Mouse (Mus musculus): Measurements from ENCODE around the gene Mrps14. TPM values are rescaled to one million over a fixed set of nuclear protein-coding genes. Genes with fewer than 3 reads are reported as not detected.
A peak's percentile ranks its signal among the peaks of the same experiment; 100 is the strongest.

Mrps14 gene
- polyA plus RNA-seq, 1 experiment from 2014 or later = 151 TPM

DNA sequence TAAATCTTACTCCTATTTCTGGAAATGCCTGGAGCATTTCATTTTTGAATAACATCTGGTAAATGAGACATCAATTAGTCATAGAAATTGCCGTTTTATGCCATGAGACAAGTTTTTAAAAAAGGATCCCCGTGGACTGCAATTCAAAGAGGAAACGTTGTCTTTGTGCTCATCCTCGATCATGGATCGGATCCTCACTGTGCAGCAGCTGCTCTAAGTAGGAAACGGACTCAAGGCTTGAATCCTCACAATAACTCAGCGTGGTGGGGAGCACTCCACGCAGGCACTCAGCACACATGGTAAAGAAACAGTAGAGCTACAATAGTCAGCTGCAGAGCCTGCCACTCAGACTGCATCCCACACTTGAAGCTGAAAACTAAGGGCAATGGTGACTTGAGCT is 18.1 kb upstream of the Mrps14 start:
- Histone ChIP-seq H3K9ac (replicated peaks; ENCODE audit: low read length) (no peak overlapping the region), H3K4me1 (ENCODE audit: control insufficient read depth, insufficient read depth, low read length) (0 out of 2 replicates have a peak, but pooled peaks cover 4% of the 10 kb centered on the region), H3K36me3 (ENCODE audit: control insufficient read depth, insufficient read depth, low read length) (no peaks in the 10 kb centered on the region), H3K4me3 (replicated peaks; ENCODE audit: low read depth, low read length) (no peak overlapping the region), H3K27ac (replicated peaks; ENCODE audit: low read depth, low read length) (no peak overlapping the region), H3K4me2 (ENCODE audit: low read length) (no peak overlapping the region), H3K9me3 (ENCODE audit: control insufficient read depth, low read length) (no peaks in the 10 kb centered on the region), H3K27me3 (ENCODE audit: control insufficient read depth, insufficient read depth, low read length) (no peaks in the 10 kb centered on the region)
- no peak for DNase-seq
- 63% methylated on average over 8 of the region's 8 CpGs for WGBS
- ATAC-seq (ENCODE audit: low FRiP score, low TSS enrichment) = no peak

DNA sequence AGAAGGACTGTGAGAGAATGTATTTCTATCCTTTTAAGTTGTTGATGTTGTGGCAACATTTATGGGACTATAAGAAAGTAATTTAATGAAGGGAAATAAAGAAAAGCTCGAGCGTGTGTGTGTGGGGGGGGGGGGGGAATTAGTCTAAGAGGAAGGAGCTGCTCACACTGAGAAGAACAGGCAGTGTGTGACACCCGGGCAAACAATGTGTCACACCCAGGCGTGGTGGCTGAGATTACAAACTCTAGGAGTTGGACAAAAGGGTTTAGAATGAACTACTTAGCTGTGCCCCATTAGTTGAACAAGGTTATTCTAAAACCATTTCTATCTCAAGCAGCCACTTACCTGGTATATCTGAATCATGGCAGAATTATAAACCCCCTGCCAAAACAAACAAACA is 13.8 kb upstream of the Mrps14 start:
- Histone ChIP-seq H3K9ac (replicated peaks; ENCODE audit: low read length) (no peak overlapping the region), H3K36me3 (ENCODE audit: control insufficient read depth, insufficient read depth, low read length) (no peaks in the 10 kb centered on the region), H3K4me2 (ENCODE audit: low read length) (no peak overlapping the region), H3K27ac (replicated peaks; ENCODE audit: low read depth, low read length) (no peak overlapping the region), H3K9me3 (ENCODE audit: control insufficient read depth, low read length) (no peaks in the 10 kb centered on the region), H3K4me3 (replicated peaks; ENCODE audit: low read depth, low read length) (no peak overlapping the region), H3K27me3 (ENCODE audit: control insufficient read depth, insufficient read depth, low read length) (no peaks in the 10 kb centered on the region), H3K4me1 (ENCODE audit: control insufficient read depth, insufficient read depth, low read length) (0 out of 2 replicates have a peak, but pooled peaks cover 4% of the 10 kb centered on the region)
- no peak for ATAC-seq (ENCODE audit: low FRiP score, low TSS enrichment)
- DNase-seq = no peak
- WGBS = 74% methylated on average over 4 of the region's 4 CpGs

DNA sequence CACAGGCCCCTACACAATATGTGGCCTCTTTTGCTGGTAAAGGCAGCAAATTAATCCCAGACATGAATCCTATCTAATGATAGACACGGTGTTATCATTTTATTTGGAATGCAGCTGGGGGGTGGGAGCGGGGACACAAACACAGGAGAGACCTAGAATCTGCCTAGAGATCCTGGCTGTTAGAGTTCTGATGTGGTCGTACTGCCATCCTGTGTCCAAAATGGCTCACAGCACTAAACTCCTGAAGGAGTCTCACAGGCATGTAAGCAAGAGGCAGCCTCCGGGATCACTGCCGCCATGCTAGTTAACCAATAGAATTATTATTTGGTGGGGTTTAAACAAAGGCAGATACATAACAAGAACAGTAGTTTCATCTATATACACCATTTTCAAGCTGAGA is 10.5 kb upstream of the Mrps14 start:
- 0 out of 2 replicates have a peak, but pooled peaks cover 4% of the 10 kb centered on the region for H3K4me1 ChIP-seq (ENCODE audit: control insufficient read depth, insufficient read depth, low read length)
- H3K27me3 ChIP-seq (ENCODE audit: control insufficient read depth, insufficient read depth, low read length) = no peaks in the 10 kb centered on the region
- peak; percentile 86 for DNase-seq
- 15% methylated on average over 5 of the region's 5 CpGs for WGBS
- no peak overlapping the region; the same call in 1 of the 2 replicates for H3K9ac ChIP-seq (replicated peaks; ENCODE audit: low read length)
- no peak overlapping the region for H3K27ac ChIP-seq (replicated peaks; ENCODE audit: low read depth, low read length)
- H3K4me2 ChIP-seq (ENCODE audit: low read length) = no peak overlapping the region; the same call in 1 of the 2 replicates
- peak; percentile 70 for ATAC-seq (ENCODE audit: low FRiP score, low TSS enrichment)
- no peaks in the 10 kb centered on the region for H3K9me3 ChIP-seq (ENCODE audit: control insufficient read depth, low read length)
- H3K4me3 ChIP-seq (replicated peaks; ENCODE audit: low read depth, low read length) = no peak overlapping the region
- no peaks in the 10 kb centered on the region for H3K36me3 ChIP-seq (ENCODE audit: control insufficient read depth, insufficient read depth, low read length)

DNA sequence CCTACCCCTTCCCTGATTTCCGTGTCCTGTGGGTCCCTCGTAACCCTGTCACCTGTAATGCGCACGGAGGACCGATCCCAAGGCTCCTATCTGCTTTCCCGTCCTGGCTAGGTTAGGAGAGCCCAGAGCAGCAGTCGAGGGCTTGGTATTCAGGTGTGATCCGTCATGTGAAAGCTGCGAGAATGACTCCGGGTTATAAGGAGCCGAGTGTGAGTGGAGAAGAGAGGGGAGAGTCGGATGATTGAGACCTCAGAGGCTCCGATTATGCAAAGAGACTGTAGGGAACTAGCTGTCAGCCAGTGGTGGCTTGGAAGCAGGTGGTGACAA is 285 bp downstream of the Mrps14 start:
- WGBS = under 1% methylated on average over 13 of the region's 13 CpGs
- Histone ChIP-seq H3K9me3 (ENCODE audit: control insufficient read depth, low read length) (no peaks in the 10 kb centered on the region), H3K27me3 (ENCODE audit: control insufficient read depth, insufficient read depth, low read length) (no peaks in the 10 kb centered on the region), H3K36me3 (ENCODE audit: control insufficient read depth, insufficient read depth, low read length) (peaks cover 29% of the 10 kb centered on the region), H3K27ac (replicated peaks; ENCODE audit: low read depth, low read length) (peak overlapping the region; percentile 83), H3K4me2 (ENCODE audit: low read length) (peak overlapping the region; percentile 71), H3K4me1 (ENCODE audit: control insufficient read depth, insufficient read depth, low read length) (peaks cover 4% of the 10 kb centered on the region; the same call in 1 of the 2 replicates), H3K4me3 (replicated peaks; ENCODE audit: low read depth, low read length) (peak overlapping the region; percentile 94), H3K9ac (replicated peaks; ENCODE audit: low read length) (peak overlapping the region; percentile 80)
- ATAC-seq (ENCODE audit: low FRiP score, low TSS enrichment) (no peak; the same call in 1 of the 2 replicates), DNase-seq (no peak)

DNA sequence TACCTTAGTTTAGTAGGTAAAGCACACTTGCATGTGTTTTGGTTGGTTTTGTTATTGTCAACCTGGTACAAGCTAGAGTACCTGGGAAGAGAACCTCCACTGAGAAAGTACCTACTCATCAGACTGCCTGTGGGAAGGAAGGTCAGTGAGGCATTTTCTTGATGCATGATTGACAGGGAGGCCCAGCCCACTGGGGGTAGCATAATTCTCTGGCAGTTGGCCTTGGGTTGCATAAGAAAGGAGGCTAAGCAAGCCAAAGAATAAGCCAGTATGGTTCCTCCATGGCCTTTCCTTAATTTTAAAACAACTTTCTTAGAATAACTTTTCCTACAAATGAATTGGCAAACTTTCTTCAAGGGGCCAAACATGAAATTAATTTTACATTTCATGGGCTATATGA is 10.5 kb downstream of the Mrps14 start:
- Histone ChIP-seq H3K36me3 (ENCODE audit: control insufficient read depth, insufficient read depth, low read length) (peaks cover 69% of the 10 kb centered on the region), H3K4me2 (ENCODE audit: low read length) (no peak overlapping the region), H3K9ac (replicated peaks; ENCODE audit: low read length) (no peak overlapping the region), H3K4me1 (ENCODE audit: control insufficient read depth, insufficient read depth, low read length) (peaks cover 7% of the 10 kb centered on the region), H3K4me3 (replicated peaks; ENCODE audit: low read depth, low read length) (no peak overlapping the region), H3K27ac (replicated peaks; ENCODE audit: low read depth, low read length) (no peak overlapping the region), H3K27me3 (ENCODE audit: control insufficient read depth, insufficient read depth, low read length) (no peaks in the 10 kb centered on the region), H3K9me3 (ENCODE audit: control insufficient read depth, low read length) (no peaks in the 10 kb centered on the region)
- ATAC-seq (ENCODE audit: low FRiP score, low TSS enrichment) (no peak), DNase-seq (no peak)

DNA sequence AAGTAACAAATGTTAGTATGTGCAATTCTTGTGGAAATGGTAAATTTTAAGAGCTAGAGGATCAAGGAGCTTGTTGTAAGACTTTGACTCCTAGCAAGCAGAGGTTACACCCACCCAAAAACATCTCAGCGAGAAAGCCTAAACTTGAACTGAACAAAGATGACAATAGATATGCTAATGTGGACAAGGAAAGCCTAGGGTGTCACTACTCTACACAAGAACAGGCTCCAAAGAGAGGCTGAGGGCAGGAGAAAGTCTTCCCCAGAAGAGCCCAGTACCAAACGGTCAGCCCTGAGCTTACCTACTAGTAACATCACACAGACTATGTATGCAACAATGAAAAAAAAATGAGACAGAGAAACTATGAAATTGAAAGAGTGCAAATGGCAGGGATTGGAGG is 14.8 kb downstream of the Mrps14 start:
- DNase-seq = no peak
- Histone ChIP-seq H3K4me1 (ENCODE audit: control insufficient read depth, insufficient read depth, low read length) (peaks cover 25% of the 10 kb centered on the region), H3K4me2 (ENCODE audit: low read length) (peak overlapping the region; percentile 85; the same call in 1 of the 2 replicates), H3K9me3 (ENCODE audit: control insufficient read depth, low read length) (no peaks in the 10 kb centered on the region), H3K36me3 (ENCODE audit: control insufficient read depth, insufficient read depth, low read length) (peaks cover 31% of the 10 kb centered on the region), H3K4me3 (replicated peaks; ENCODE audit: low read depth, low read length) (no peak overlapping the region), H3K27me3 (ENCODE audit: control insufficient read depth, insufficient read depth, low read length) (no peaks in the 10 kb centered on the region), H3K9ac (replicated peaks; ENCODE audit: low read length) (no peak overlapping the region), H3K27ac (replicated peaks; ENCODE audit: low read depth, low read length) (no peak overlapping the region)
- no peak for ATAC-seq (ENCODE audit: low FRiP score, low TSS enrichment)
- 2% methylated on average over 2 of the region's 2 CpGs for WGBS

DNA sequence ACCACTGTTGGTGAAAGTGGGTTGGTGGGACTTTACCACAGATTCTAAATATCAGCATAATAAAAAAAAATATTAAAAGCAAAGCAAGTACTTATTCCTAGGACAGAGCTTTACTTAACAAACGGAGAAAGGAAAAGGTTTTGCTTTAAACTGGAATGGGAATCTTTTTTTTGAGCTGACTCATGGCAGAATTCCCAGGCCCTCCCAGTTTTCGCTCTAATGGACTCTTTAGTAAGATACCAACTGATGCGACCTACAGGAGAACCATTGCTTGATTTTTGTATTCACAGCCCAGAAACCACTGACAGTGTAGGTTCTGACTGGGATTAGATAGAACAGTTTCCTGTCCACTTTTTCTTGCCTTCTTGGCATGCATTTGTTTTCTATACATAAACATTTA is 15.6 kb downstream of the Mrps14 start:
- no peaks in the 10 kb centered on the region for H3K9me3 ChIP-seq (ENCODE audit: control insufficient read depth, low read length)
- H3K9ac ChIP-seq (replicated peaks; ENCODE audit: low read length) = no peak overlapping the region
- H3K36me3 ChIP-seq (ENCODE audit: control insufficient read depth, insufficient read depth, low read length) = peaks cover 25% of the 10 kb centered on the region
- peak overlapping the region; percentile 92 for H3K4me3 ChIP-seq (replicated peaks; ENCODE audit: low read depth, low read length)
- peaks cover 25% of the 10 kb centered on the region for H3K4me1 ChIP-seq (ENCODE audit: control insufficient read depth, insufficient read depth, low read length)
- DNase-seq (no peak), ATAC-seq (ENCODE audit: low FRiP score, low TSS enrichment) (no peak)
- no peaks in the 10 kb centered on the region for H3K27me3 ChIP-seq (ENCODE audit: control insufficient read depth, insufficient read depth, low read length)
- H3K4me2 ChIP-seq (ENCODE audit: low read length) = peak overlapping the region; percentile 85
- WGBS = 63% methylated on average over 3 of the region's 3 CpGs
- H3K27ac ChIP-seq (replicated peaks; ENCODE audit: low read depth, low read length) = no peak overlapping the region

DNA sequence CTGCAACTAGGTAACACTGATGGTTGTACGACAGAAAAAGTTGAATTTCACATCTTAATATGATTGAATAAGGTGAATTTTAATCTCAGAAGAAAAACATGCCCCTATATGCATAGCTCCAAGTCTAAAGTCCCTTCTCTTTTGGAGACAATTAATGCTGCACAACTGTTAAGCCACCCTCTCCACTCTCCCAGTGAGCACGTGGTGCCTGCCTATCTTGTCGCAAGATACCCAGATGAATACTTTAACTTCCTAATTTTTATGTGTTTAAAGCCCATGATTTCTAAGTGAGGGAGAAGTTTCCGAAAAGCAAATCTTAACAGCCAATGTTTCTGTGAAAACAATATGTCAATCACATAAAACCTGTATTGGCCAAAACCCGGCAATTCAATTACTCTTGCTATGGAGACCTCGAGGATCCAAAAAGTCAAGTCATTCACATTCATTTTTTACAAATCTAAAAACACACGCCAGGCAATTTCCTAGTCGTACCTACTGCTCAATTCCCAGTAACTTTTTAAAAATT is 16.6 kb downstream of the Mrps14 start:
- WGBS = 3% methylated on average over 8 of the region's 8 CpGs
- DNase-seq = peak; percentile 2
- peak overlapping the region; percentile 100; the same call in 1 of the 2 replicates for H3K27ac ChIP-seq (replicated peaks; ENCODE audit: low read depth, low read length)

DNA sequence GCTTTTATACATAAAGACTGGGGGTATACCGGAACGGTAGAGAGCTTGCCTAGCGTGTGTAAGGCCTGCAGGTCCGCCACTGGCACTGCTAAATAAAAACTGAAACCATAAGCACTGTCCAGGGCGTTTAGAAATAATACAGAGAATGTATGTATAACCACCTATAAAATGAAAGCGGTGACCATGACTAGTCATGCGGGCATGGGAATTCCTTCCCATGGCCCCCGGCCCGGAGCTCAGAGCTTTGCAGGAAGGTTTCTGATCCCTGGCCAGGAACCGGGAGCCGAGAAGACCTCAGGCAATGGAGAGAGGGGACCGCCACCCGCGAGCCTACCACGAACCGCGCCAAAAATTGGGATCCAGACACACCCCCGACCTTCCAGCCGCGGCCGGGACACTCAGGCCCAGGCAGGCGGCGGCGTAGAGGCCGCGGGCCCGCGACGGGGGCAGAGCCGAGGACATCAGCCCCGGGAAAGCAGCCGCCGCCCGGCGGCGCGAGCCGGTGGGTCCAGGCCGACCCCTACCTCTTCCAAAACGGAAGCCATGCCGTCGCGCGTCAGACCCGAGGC is 17.2 kb downstream of the Mrps14 start:
- no peak for DNase-seq

More for the DNA sequence above, 16.6 kb downstream of the Mrps14 start:
- peak overlapping the region; percentile 93 for H3K9ac ChIP-seq (replicated peaks; ENCODE audit: low read length)
- H3K4me1 ChIP-seq (ENCODE audit: control insufficient read depth, insufficient read depth, low read length) = peaks cover 25% of the 10 kb centered on the region
- no peaks in the 10 kb centered on the region for H3K27me3 ChIP-seq (ENCODE audit: control insufficient read depth, insufficient read depth, low read length)
- ATAC-seq (ENCODE audit: low FRiP score, low TSS enrichment) = no peak
- peaks cover 14% of the 10 kb centered on the region for H3K36me3 ChIP-seq (ENCODE audit: control insufficient read depth, insufficient read depth, low read length)
- peak overlapping the region; percentile 85 for H3K4me2 ChIP-seq (ENCODE audit: low read length)
- H3K9me3 ChIP-seq (ENCODE audit: control insufficient read depth, low read length) = no peaks in the 10 kb centered on the region
- peak overlapping the region; percentile 92 for H3K4me3 ChIP-seq (replicated peaks; ENCODE audit: low read depth, low read length)

More for the DNA sequence above, 17.2 kb downstream of the Mrps14 start:
- H3K4me3 ChIP-seq (replicated peaks; ENCODE audit: low read depth, low read length) = peak overlapping the region; percentile 92
- H3K9ac ChIP-seq (replicated peaks; ENCODE audit: low read length) = peak overlapping the region; percentile 93
- peaks cover 8% of the 10 kb centered on the region for H3K36me3 ChIP-seq (ENCODE audit: control insufficient read depth, insufficient read depth, low read length)
- H3K9me3 ChIP-seq (ENCODE audit: control insufficient read depth, low read length) = no peaks in the 10 kb centered on the region
- peak; percentile 69; the same call in 1 of the 2 replicates for ATAC-seq (ENCODE audit: low FRiP score, low TSS enrichment)
- peak overlapping the region; percentile 85 for H3K4me2 ChIP-seq (ENCODE audit: low read length)
- peak overlapping the region; percentile 100 for H3K27ac ChIP-seq (replicated peaks; ENCODE audit: low read depth, low read length)
- peaks cover 25% of the 10 kb centered on the region for H3K4me1 ChIP-seq (ENCODE audit: control insufficient read depth, insufficient read depth, low read length)
- under 1% methylated on average over 45 of the region's 45 CpGs for WGBS
- H3K27me3 ChIP-seq (ENCODE audit: control insufficient read depth, insufficient read depth, low read length) = no peaks in the 10 kb centered on the region
